Mouse (Mus musculus): ENCODE data around the gene Eif3c.

Eif3c gene

GRCm38 (mm10) chr7:126545631-126546030 is 20.6 kb downstream of the Eif3c start:
- DNase-seq: no peak

DNA sequence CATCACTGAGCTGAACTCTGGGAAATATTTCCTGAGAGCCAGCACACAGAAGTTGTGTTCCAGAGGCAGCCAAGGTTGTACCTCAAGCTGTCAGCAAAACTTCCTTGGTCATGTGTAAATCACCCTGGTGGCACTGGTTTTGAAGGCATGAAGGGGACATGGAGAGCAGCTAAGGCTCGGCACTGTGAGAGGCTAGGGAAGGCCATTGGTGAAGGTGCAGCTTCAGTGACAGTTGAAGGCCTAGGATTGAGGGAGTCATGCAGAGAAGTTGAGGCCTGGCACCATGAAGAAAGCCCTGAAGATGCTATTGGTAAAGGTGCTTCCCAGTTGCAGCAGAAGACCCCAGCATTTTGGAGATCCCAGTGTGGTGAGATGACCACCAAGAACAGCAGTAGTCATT is 24.6 kb downstream of the Eif3c start:
- no peak for DNase-seq

DNA sequence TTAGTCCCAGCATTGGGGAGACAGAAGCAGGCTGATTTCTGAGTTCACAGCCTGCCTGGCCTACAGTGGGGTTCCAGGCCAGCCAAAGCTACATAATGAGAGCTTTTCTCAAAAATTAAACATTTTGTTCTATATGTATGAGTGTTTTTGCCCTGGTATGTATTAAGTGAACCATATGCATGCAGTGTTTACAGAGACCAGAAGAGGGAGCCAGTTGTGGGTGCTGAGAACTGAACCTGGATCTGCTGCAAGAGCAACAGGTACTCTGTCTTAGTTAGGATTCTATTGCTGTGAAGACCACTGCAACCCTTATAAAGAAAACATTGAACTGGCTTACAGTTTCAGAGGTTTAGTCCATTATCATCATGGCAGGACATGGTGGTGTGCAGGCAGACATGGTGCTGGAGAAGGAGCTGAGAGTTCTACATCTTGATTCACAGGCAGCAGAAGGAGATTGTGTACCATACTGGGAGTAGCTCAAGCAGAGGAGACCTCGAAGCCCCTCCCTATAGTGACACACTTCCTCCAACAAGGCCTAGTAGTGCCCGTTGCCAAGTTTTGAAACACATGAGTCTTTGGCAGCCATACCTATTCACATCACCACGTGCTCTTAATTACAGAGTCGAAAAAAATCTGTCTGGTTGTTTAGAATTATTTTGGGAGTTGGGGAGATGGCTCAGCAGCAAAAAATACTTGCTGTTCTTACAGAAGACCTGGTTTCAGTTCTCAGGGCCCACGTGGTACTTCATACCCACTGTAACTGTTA is 28.2 kb downstream of the Eif3c start:
- peak; percentile 54 for DNase-seq

- no peak for DNase-seq
Measured at GRCm38 (mm10) chr7:126536466-126536865, 29.7 kb downstream of the Eif3c start.

DNA sequence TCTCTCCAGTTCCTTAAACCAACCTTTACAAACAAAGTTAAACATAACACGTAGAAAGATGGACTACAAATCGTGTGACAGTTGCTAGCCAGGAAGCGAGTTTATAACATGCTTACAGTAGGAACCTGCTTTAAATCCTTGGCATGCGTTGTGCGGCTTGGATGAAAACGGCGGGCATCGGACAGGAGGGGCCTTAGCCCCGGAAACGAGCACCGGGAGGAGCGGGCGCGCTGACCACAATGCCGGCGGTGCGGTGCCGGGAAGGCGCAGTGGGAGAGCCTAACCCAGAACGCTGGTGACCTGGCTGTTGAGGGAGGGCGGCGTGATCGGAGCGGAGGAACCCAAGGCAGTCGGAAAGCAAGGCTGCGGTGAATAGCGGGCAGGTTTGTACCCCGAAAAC is 30.4 kb downstream of the Eif3c start:
- DNase-seq: peak; percentile 45

- no peak for DNase-seq
Measured at GRCm38 (mm10) chr7:126533434-126533833, 32.8 kb downstream of the Eif3c start.

- DNase-seq: peak; percentile 71
Measured at GRCm38 (mm10) chr7:126528166-126528577, 38.0 kb downstream of the Eif3c start.

DNA sequence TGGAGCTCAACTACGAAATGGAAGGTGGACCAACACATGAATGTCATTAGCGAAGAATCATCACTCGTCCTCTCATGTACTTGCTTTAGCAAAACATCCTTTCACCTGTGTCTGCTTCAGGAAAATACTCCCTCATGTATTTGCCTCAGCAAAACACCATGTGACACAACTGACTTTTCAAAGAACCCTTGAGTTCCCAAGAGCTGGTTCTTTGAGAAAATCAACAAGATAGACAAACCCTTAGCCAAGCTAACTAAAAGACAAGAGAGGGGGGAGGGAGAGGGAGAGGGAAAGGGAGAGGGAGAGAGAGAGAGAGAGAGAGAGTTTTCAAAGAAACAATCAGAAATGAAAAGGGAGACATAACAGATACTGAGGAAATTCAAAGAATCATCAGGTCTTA is 42.9 kb downstream of the Eif3c start:
- DNase-seq: no peak

GRCm38 (mm10) chr7:126519513-126519912 is 46.7 kb downstream of the Eif3c start:
- peak; percentile 34 for DNase-seq

- DNase-seq: no peak
Measured at GRCm38 (mm10) chr7:126518261-126518941, 47.8 kb downstream of the Eif3c start.

DNA sequence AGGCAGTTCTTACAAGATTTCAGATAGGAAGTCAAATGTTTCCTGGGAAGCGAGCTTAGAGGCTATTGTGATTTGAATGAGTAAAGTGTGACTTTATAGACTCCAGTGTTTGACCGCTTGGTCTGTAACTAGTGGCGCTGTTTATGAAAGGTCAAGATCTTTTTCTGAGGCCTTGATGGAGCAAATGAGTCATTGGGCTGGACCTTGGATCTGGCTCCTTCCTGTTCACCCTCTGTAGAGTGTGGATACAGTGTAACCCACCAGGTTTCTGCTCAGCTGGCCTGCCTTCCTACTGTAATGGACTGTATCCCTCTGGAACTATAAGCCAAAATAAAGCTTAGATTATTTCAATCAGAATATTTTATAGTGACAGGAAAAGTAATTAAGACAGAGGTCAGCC is 54.9 kb downstream of the Eif3c start:
- DNase-seq: no peak

GRCm38 (mm10) chr7:126507126-126507778 is 59.0 kb downstream of the Eif3c start:
- no peak for DNase-seq

DNA sequence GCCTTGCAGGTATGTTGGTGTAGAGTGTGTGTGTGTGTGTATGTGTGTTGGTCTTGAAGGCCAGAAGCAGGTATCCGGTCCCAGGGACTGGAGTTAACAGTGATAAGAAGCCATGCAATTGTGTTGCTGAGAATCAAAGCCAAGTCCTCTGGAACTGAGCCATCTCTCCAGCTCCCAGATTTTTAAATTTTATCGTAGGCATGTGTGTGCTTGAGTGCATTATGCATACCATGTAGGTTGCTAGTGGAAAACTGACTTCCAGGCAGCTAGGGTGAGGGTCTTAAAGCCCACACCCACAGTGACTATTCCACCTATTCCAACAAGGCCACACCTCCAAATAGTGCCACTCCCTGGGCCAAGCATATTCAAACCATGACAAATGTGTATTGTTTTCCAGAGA is 61.3 kb downstream of the Eif3c start:
- no peak for DNase-seq

DNA sequence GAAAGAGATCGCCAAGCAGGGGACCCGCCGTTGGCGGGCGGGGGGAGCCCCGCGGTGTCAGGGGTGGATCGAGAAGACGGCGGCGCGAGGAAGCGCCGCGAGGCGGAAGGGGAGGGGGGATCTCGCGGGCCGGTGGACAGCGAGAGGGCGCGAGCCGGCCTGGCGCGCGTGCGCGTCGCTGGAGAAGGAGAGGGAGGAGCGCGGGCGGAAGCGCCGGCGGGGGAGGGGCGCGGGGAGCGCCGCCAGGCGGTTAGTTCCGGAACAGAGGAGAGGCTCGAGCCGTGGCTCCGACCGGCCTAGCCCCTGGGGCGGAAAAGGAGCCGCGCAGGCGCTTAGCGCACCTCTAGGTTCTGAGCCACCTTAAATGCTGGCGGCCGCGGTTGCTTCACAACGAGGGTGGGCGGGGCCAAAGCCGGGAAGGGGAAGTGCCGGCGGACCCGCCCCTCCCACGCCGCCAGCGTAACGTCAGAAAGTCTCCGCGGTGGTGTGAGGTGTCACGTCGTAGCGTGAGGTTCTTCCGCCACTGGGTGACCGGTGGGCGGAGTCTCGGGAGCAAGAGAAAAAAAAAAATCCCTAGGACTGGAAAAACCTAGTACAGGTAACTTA is 62.8 kb downstream of the Eif3c start, which contains the start of gene Atxn2l:
Gene Atxn2l, minus strand, starts transcription at position 165 of the 606 bp plus-strand sequence.
- peak; percentile 99 for DNase-seq

- no peak for DNase-seq
Measured at GRCm38 (mm10) chr7:126502751-126503150, 63.5 kb downstream of the Eif3c start.

- DNase-seq: peak; percentile 99
Measured at GRCm38 (mm10) chr7:126502023-126502741, 64.0 kb downstream of the Eif3c start.

- no peak for DNase-seq
Measured at GRCm38 (mm10) chr7:126501684-126502022, 64.6 kb downstream of the Eif3c start.

GRCm38 (mm10) chr7:126499416-126499815 is 66.8 kb downstream of the Eif3c start:
- no peak for DNase-seq

DNA sequence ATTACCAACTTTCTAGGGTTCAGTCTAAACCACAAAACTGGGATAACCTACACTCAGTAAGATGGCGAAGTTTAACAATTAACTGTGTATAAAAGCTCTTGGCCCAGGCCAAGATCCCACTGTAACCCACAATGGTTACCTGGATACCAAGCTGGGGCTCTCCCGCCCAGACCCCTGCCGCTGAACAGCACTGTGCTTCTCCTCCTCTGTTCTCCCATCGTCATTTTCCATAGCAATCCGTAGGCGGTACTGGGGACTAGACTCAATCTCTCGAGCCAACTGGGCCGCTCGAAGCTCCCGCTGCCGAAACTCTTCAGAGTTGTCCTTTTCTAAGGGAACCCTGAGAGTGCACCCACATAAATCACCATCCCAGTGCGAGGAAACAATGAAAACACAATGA is 68.2 kb downstream of the Eif3c start:
- no peak for DNase-seq

- DNase-seq: no peak
Measured at GRCm38 (mm10) chr7:126496475-126496874, 69.7 kb downstream of the Eif3c start.
